Mouse (Mus musculus) cerebellum, adult 8-10 months (tissue): ENCODE data around the gene Gm27027.

Experiments
- DNase-seq: peaks from one replicate; pipeline ENCODE4 v3.0.0; 2022

Gene Gm27027

GRCm38 (mm10) chr2:93996254-93996653 is at the start of gene Gm27027:
TSS of gene Gm27027 (minus strand) at chr2:93996354.
- DNase-seq, result no peak

DNA sequence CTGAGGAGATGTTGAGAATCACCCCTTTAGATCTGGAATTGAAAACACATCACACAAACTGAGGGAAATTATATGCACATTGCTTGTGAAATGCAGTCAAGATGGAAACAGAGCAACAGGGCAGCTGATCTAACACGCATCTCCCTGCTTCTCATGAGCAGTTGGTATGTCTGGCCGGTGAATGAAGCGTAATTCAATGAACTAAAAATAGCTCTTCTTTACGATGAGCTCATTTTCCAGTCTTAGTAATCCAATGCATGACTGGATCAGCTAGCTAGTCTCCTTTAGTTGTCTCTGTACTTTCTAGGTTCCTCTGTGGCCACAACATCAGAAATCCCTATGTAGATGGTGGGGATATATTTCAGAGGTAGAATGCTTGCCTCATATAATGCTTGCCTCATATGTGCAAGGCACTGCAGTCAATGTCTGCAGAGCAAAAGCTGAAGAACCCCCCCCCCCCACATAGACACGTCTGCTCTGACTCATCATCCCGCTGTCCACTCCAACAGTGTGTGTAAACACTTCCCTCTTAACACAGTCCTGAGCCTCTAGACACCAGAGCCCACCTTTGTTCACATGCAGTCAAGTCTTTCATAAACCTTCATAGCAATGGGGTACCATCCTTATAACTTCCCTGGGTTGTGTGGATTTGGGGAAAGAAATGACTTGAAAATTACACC is 49.4 kb upstream of the Gm27027 start:
- DNase-seq, result peak; percentile 17

DNA sequence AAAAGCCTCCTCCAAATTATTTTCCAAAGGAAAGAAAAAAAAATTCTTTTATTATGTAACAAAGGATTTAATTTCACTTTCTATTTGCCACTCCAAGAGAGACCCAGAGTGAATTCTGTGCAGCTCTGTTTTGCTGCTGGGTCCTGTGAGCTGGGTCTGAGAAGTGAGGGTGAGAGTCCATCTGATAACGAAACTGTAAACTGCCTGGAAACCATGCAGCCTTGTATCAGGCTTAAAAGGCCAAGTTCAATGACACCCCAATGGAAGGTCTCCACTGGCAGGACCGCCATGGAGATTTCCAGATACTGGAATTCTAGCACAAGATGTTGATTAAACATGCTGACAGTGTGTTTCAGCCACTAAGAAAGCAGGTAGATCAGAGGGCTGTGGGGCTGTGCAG is 48.0 kb upstream of the Gm27027 start:
- DNase-seq, result no peak

GRCm38 (mm10) chr2:94043662-94044061 is 47.5 kb upstream of the Gm27027 start:
- no peak for DNase-seq

DNA sequence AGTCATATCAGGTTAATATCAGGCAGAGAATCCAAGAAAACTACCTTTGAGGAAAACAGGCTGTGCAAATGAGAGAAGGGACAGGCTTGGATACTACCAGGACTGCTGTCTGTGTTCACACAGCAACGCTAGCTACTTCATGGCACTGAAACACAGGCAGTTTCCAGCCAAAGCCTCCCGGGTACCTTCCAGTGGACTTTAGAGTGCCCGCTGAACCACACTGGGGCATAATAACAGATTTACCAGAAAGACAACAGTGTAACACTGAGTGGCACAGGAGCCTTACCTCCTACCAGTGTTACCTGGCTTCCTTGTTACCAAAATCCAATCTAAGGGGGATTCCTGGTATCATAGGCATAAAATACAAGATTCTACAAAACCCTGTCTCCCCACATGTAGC is 46.3 kb upstream of the Gm27027 start:
- no peak for DNase-seq

GRCm38 (mm10) chr2:94040391-94041125 is 44.4 kb upstream of the Gm27027 start:
- DNase-seq, result no peak

DNA sequence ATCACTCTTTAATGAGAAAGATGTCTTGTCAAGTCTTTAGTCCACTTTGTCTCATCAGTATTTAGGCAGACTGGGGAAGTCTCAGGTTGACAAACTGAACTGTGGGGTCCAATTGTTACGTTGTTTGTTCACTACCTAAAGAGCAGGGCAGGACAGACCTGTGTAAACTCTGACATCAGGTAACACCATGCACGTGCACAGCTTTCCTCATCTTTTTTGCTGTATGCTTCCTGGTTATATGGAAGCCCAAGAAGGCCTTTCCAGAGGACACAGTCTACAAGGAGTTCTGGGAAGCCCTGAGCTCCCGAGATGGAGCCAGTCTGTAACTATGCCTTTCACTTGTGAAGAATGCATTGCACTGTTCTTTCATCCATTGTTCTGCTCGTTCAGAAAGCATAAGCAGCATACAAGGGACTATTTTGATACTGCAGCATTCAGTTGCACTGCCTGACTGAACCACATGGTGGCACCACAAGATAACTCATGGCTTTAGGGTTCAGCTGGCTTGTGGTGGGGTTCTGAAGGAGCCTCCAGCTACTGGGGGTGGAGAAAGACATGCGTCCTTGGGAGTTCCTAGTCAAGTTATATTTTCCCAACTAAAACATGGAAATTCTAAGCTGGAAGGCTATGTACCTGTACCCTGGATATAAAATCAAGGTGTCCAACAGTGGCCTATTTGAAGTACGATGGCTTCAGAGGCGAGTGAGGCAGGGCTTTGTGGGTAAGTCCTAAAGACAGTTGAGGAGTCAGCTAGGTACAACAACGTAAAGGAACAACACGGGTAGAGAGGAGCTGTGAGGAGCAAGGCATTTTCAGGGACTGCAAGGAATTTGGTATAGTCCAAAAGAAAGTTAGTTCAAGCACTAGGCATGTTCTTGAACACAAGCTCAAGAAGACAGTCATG is 39.5 kb upstream of the Gm27027 start:
- DNase-seq, result peak; percentile 81

DNA sequence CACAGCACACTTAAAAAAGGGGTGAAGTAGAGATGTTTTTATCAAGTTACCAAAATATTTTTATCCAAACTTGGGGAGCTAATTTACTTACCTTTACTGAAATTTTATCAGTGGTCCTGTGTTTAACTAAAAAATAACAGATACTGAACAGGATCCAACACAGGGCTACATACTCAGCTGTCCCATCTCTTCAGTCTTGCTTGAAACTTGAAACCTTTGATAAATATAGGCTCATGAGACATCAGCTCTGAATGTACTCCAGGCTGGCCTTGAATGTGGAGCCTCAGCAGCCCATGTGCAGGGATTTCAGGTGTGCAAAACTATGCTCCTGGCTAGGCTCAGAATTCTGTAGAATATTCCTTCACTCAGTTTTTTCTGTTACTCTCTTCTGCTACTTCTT is 34.4 kb upstream of the Gm27027 start:
- no peak for DNase-seq

- DNase-seq, result no peak
These were observed 28.5 kb upstream of the Gm27027 start for GRCm38 (mm10) chr2:94024637-94025036.

DNA sequence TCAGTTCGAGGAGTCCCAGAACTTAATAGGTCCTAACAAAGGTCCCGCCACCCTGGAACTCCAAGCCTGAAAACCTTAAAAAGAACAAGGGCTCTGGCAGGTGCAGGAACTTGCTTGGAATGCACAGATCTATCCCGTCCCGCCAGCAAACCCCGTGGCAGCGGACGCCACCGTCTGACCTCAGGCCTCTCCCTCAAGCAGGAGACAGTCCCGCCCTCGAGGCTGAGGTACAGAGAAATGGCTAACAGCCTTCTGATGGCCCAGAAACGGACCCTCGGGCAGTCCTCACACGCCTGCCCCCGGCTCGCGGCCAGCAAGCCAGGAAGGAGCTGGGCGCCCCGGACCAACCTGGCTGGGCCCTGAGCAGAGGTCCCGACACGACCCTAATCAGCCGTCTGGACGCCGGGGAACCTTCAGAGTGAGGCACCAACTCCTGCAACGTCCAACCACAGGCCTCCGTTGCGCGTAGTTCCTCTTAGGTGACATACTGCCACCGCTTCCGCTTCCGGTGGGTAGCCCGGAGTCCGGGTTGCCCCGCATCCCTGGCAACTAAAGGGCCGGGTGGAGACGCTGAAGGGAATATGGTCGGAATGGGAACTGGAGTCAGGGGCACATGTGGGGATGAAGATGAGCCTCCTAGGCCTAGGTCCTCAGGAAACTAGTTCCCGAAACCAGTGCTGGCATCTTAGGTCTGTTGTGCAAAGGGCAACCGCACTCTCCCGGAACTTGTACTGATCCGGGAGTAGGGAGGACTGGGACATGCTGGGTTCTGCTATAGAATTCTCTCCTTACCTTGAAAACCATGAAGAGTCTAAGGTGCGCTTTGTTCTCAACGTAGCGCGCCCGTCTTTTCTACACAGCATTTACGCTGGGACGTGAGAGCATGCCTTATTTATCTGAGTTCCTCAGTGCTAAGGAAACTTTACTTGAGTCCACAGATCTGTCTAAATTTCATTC is 14.5 kb upstream of the Gm27027 start, which contains the start of gene Alkbh3:
Alkbh3 (minus strand) TSS at position 473 of the 957 bp plus-strand sequence.
- DNase-seq, result peak; percentile 92

GRCm38 (mm10) chr2:94002331-94002730 is 6.2 kb upstream of the Gm27027 start:
- DNase-seq, result peak; percentile 87

DNA sequence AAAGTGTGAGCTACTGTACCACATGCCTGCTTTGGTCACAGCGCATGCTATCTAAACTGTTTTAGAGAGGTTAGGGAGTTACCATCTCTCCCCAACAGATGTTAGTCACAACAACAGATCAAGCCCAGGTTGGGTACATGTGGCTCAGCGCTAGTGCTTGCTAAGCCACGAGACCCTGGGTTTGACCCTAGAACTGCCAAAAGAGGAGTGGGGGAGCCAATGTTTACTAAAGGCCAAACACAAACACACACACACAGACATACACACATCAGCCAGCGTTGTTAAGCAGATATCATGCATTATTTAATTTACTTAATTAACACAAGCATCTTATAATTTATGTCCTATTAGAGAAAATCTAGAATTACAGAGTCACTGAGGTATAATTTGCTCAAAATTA is 5.8 kb upstream of the Gm27027 start:
- DNase-seq, result no peak

- no peak for DNase-seq
These were observed 5.3 kb upstream of the Gm27027 start for GRCm38 (mm10) chr2:94001411-94001810.

DNA sequence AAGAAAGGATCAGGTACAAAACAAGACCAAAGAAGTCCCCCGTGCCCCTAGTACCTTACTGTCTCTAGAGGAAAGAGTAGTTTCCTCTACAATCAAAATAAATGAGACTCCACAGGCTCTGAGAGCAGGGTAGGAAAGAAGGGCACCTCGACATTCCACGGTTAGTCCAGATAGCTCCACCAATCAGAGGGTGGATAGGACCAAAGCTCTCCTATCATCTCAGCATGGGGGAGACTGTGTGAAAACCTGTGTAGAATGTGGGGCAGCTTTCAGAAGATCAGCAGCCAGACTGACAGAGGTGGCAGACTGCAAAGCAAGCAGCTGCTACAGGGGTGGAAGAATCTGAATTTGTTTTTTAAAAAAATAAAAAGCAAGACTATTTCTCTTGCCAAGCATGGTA is 3.3 kb downstream of the Gm27027 start:
- no peak for DNase-seq

DNA sequence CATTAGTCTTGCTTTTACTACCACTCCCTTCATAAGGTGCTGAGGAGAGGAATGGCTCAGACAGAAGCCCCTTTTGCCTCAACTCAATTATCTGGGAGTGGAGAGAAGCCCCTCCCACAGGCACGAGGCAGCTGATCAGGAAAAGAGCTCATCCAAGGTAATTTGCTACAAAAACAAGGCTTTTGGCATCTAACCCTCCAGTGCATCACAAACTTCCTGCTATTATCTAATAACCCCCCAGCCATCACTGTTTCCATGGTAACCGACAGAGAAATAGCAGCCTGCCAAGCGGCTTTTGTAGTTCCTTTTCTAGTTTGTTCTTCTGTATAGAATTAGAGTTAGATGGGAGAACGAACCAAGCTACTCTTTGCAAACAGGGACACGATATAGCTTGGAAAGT is 3.9 kb downstream of the Gm27027 start:
- DNase-seq, result no peak

GRCm38 (mm10) chr2:93991336-93991735 is 4.8 kb downstream of the Gm27027 start:
- DNase-seq, result no peak

DNA sequence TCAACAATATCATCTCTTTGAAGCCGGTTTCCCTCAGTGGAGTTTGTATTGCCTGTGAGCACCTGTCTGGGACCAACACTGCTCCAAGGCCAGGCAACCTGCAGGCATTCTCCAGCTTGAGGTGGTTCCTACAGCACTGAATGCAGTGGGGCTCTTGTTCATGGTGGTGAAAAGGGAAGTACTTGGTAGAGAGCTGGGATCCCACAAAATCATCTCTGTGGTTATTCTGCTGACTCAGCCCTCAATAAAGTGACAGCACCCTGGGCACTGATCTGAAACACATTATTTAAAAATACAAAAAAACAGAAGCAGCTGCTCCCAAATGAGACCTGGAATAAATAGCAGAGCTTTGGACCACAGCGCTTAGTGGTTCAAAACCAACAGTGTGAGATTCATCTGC is 7.7 kb downstream of the Gm27027 start:
- no peak for DNase-seq

DNA sequence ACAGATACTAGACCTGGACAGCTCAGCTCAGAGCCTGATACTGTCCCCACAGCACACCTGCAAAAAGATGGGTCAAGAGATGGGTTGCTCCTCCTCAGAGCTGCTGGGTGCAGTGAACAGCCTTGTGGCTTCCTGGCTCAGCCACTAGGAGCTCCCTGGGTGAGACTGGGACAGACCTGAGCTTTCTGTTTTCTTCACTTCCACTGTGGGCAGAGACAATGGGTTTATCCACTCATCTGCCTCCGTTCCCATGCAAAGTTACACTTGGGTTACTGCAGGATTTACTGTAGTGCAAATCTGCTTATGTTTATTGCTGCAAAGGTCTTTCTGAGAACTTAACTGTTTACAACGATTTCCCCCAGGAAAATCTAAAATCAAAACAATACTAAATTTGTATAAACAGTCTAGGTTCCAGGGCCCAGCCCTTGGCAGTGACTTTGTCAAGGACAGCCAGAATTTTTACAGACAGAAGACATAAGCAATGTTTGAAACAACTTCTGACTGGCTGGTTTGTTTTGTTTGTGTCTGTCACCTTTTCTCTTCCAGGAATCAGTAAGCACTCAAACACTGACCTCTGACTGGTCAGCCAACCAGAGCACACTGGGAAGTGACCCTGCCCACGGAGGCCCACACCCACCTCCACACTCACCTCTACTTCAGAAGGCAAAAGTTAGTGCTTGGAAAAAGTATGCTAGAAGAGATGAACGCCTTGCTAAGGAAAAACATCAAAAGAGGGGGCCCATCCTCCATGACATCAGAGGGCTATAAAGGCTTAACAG is 13.5 kb downstream of the Gm27027 start:
- no peak for DNase-seq

DNA sequence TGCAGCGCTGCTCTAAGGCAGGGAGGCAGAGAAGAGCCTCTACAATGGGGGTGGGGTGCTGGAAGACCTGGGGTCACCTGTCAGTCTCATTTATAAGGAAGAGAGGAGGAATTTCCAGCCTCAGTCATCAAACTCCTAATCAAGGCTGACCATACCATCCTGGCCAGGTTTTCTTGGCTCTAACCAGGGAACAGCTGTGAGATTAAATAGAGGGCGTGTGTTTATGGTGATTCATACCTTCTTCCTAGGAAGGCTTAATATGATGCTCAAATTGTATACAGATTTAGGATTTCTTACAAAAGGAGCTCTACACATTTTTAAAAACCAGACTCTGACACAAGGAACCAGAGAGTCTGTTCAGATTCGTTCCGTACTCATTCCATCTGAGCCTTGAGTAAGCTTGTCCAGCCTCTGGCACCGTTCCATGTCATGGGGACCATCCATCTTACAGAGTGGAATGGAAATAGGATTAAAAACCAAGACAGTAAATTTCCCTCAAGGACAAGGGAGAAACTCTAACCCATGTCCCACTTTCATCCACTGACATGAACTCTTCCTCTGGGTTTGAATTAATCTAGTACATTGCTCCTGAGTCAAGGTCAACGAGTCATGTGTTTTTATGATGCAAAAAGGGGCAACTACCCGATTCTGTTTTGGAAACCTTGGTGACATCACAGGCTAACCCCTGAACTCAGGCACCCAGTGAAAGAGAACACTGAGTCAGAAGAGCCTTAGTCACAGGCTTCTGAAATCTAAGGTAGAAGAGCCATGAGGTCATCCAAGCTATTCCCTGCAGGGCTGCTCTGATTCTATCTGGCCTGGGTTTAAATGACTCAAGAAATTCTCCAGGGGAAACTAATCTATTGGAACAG is 16.7 kb downstream of the Gm27027 start:
- DNase-seq, result no peak
